Mouse (Mus musculus) G1E (cell line): ENCODE measurements around the gene Prpf38a. TPM values are rescaled to one million over a fixed set of nuclear protein-coding genes. Genes with fewer than 3 reads are reported as not detected.

Experiments used
- ATAC-seq: 2 replicates; pipeline ENCODE4 v1.8.0; 2016; ENCODE audit warnings: mild to moderate bottlenecking; ENCODE audit not compliant: insufficient number of reproducible peaks, poor library complexity, low FRiP score, severe bottlenecking; ENCODE audit errors: extremely low read depth
- DNase-seq: peaks from one replicate; pipeline ENCODE4 v3.0.0; 2012; ENCODE audit warnings: low spot score
- H3K27me3 ChIP-seq: 2 replicates; pipeline ENCODE4 v1.6.1; 2012; ENCODE audit warnings: mild to moderate bottlenecking, low read length, inconsistent platforms; ENCODE audit not compliant: insufficient read depth
- H3K36me3 ChIP-seq: replicated peaks from 2 replicates; pipeline ENCODE3; 2012; ENCODE audit warnings: mild to moderate bottlenecking, inconsistent platforms
- H3K4me1 ChIP-seq: 2 replicates; pipeline ENCODE4 v1.6.1; 2012; ENCODE audit warnings: low read depth, low read length, inconsistent platforms, mixed read lengths; ENCODE audit not compliant: insufficient read depth
- H3K4me3 ChIP-seq: 2 replicates; pipeline ENCODE4 v1.5.1; 2012; ENCODE audit warnings: low read depth, mild to moderate bottlenecking, inconsistent platforms, low read length, moderate library complexity, mixed read lengths
- H3K9me3 ChIP-seq: replicated peaks from 2 replicates; pipeline ENCODE4 v1.6.1; 2012; ENCODE audit warnings: inconsistent platforms
- CTCF ChIP-seq: IDR thresholded peaks from 2 replicates; pipeline ENCODE4 v1.5.1; 2012; ENCODE audit warnings: low read depth, low read length, inconsistent platforms, mixed read lengths
- GATA1 ChIP-seq: IDR thresholded peaks from 2 replicates; pipeline ENCODE4 v1.6.1; 2012; ENCODE audit warnings: borderline replicate concordance, low read length, inconsistent platforms, mixed read lengths
- GATA2 ChIP-seq: IDR thresholded peaks from 2 replicates; pipeline ENCODE4 v1.6.1; 2012; ENCODE audit warnings: low read depth, low read length, inconsistent platforms, borderline replicate concordance
- POLR2AphosphoS5 ChIP-seq: IDR thresholded peaks from 2 replicates; pipeline ENCODE4 v1.6.1; 2012; ENCODE audit warnings: low read depth, low read length, inconsistent platforms; ENCODE audit not compliant: insufficient replicate concordance
- TAL1 ChIP-seq: conservative IDR thresholded peaks from 2 replicates; pipeline ENCODE4 v1.6.1; 2012; ENCODE audit warnings: low read depth, low read length, inconsistent platforms, mixed read lengths
- polyA plus RNA-seq: library from polyadenylated mRNA; stranded (reverse); fragments of >175 nt; gene quantifications from 2 replicates; pipeline ENCODE4 v1.2.3, GENCODE M21; 2012
- total RNA-seq, 2 experiments: library from RNA; stranded (forward) in 1 of 2; stranded (reverse) in 1 of 2; fragments of 200-1000 nt in 1 of 2; fragments of >200 nt in 1 of 2; fragmentation: Nextera tagmentation in 1 of 2; gene quantifications; 2 replicates each; pipeline ENCODE4 v1.2.3; 2014 to 2017

Gene Prpf38a
- total and polyA plus RNA-seq, 3 experiments: 5.1 to 134 (median 61.0) TPM

- H3K9me3 ChIP-seq: no peaks in the 10 kb centered on the region
- TF ChIP-seq GATA1 (no peak), TAL1 (no peak), GATA2 (no peak), CTCF (no peak), POLR2AphosphoS5 (no peak)
- ATAC-seq (no peak), DNase-seq (no peak)
- peaks cover 62% of the 10 kb centered on the region for H3K36me3 ChIP-seq
- peaks cover 39% of the 10 kb centered on the region for H3K4me1 ChIP-seq
- H3K27me3 ChIP-seq: no peaks in the 10 kb centered on the region
- no peak overlapping the region for H3K4me3 ChIP-seq
Measured at GRCm38 (mm10) chr4:108618586-108618985, 39.5 kb upstream of the Prpf38a start.

GRCm38 (mm10) chr4:108610935-108611334 lies 31.8 kb upstream of the Prpf38a start:
- DNase-seq: no peak
- TF ChIP-seq TAL1: no peak
- no peak for TF ChIP-seq GATA1
- TF ChIP-seq GATA2: no peak
- no peak for TF ChIP-seq CTCF
- TF ChIP-seq POLR2AphosphoS5: no peak
- Histone ChIP-seq H3K9me3 (no peaks in the 10 kb centered on the region), H3K4me1 (no peaks in the 10 kb centered on the region), H3K4me3 (no peak overlapping the region), H3K36me3 (peaks cover 87% of the 10 kb centered on the region), H3K27me3 (no peaks in the 10 kb centered on the region)
- ATAC-seq: no peak

GRCm38 (mm10) chr4:108608651-108609050 lies 29.5 kb upstream of the Prpf38a start:
- Histone ChIP-seq H3K9me3 (no peaks in the 10 kb centered on the region), H3K27me3 (no peaks in the 10 kb centered on the region), H3K4me3 (no peak overlapping the region), H3K4me1 (no peaks in the 10 kb centered on the region), H3K36me3 (peaks cover 89% of the 10 kb centered on the region)
- no peak for ATAC-seq
- DNase-seq: no peak
- TF ChIP-seq GATA1: no peak
- no peak for TF ChIP-seq POLR2AphosphoS5
- no peak for TF ChIP-seq GATA2
- TF ChIP-seq TAL1: no peak
- TF ChIP-seq CTCF: no peak

GRCm38 (mm10) chr4:108601870-108602269 lies 22.7 kb upstream of the Prpf38a start:
- Histone ChIP-seq H3K4me1 (no peaks in the 10 kb centered on the region), H3K4me3 (no peak overlapping the region), H3K9me3 (no peaks in the 10 kb centered on the region), H3K27me3 (no peaks in the 10 kb centered on the region), H3K36me3 (peaks cover 84% of the 10 kb centered on the region)
- TF ChIP-seq POLR2AphosphoS5 (no peak), CTCF (no peak), TAL1 (no peak), GATA1 (no peak), GATA2 (no peak)
- DNase-seq (no peak), ATAC-seq (no peak)

GRCm38 (mm10) chr4:108598306-108598705 lies 19.2 kb upstream of the Prpf38a start:
- Histone ChIP-seq H3K36me3 (peaks cover 83% of the 10 kb centered on the region), H3K9me3 (no peaks in the 10 kb centered on the region), H3K4me3 (no peak overlapping the region), H3K27me3 (no peaks in the 10 kb centered on the region), H3K4me1 (no peaks in the 10 kb centered on the region)
- TF ChIP-seq CTCF (no peak), POLR2AphosphoS5 (no peak), GATA2 (no peak)
- no peak for ATAC-seq
- DNase-seq: no peak

- DNase-seq (no peak), ATAC-seq (no peak)
- Histone ChIP-seq H3K4me1 (no peaks in the 10 kb centered on the region), H3K36me3 (peaks cover 91% of the 10 kb centered on the region), H3K9me3 (no peaks in the 10 kb centered on the region), H3K4me3 (no peak overlapping the region), H3K27me3 (no peaks in the 10 kb centered on the region)
- TF ChIP-seq GATA1 (no peak), TAL1 (no peak), CTCF (no peak), POLR2AphosphoS5 (no peak), GATA2 (no peak)
Measured at GRCm38 (mm10) chr4:108595785-108596184, 16.6 kb upstream of the Prpf38a start.

- peaks cover 92% of the 10 kb centered on the region for H3K36me3 ChIP-seq
- peaks cover 16% of the 10 kb centered on the region for H3K4me1 ChIP-seq
- no peaks in the 10 kb centered on the region for H3K9me3 ChIP-seq
- TF ChIP-seq GATA2 (no peak), TAL1 (no peak), GATA1 (no peak), POLR2AphosphoS5 (no peak), CTCF (no peak)
- H3K4me3 ChIP-seq: no peak overlapping the region
- DNase-seq (no peak), ATAC-seq (no peak)
- H3K27me3 ChIP-seq: no peaks in the 10 kb centered on the region
Measured at GRCm38 (mm10) chr4:108593376-108593775, 14.2 kb upstream of the Prpf38a start.
